Mouse (Mus musculus): ENCODE results near the gene Ankra2.

Ankra2 gene

GRCm38 (mm10) chr13:98262636-98263457 is at the start of gene Ankra2, which contains the start of gene Utp15:
Gene Ankra2, plus strand, starts transcription at chr13:98263074.
Gene Utp15, minus strand, starts transcription at chr13:98263041.
- DNase-seq (ENCODE audit: low read depth, low spot score), result peak; percentile 99

- DNase-seq (ENCODE audit: low read depth, low spot score), result peak; percentile 35
These were observed 40.0 kb upstream of the Ankra2 start for GRCm38 (mm10) chr13:98222848-98223247.

- DNase-seq (ENCODE audit: low read depth, low spot score), result no peak
These were observed 36.6 kb upstream of the Ankra2 start for GRCm38 (mm10) chr13:98226225-98226624.

GRCm38 (mm10) chr13:98230511-98230910 is 32.4 kb upstream of the Ankra2 start:
- DNase-seq (ENCODE audit: low read depth, low spot score), result no peak

- no peak for DNase-seq (ENCODE audit: low read depth, low spot score)
These were observed 27.4 kb upstream of the Ankra2 start for GRCm38 (mm10) chr13:98235451-98235850.

- peak; percentile 72 for DNase-seq (ENCODE audit: low read depth, low spot score)
These were observed 22.8 kb upstream of the Ankra2 start for GRCm38 (mm10) chr13:98239978-98240641.

GRCm38 (mm10) chr13:98241531-98242282 is 21.2 kb upstream of the Ankra2 start:
- DNase-seq (ENCODE audit: low read depth, low spot score), result no peak

GRCm38 (mm10) chr13:98244571-98245350 is 18.1 kb upstream of the Ankra2 start:
- no peak for DNase-seq (ENCODE audit: low read depth, low spot score)

- DNase-seq (ENCODE audit: low read depth, low spot score), result no peak
These were observed 17.5 kb upstream of the Ankra2 start for GRCm38 (mm10) chr13:98245386-98245785.

- no peak for DNase-seq (ENCODE audit: low read depth, low spot score)
These were observed 13.3 kb upstream of the Ankra2 start for GRCm38 (mm10) chr13:98249594-98249993.

- peak; percentile 75 for DNase-seq (ENCODE audit: low read depth, low spot score)
These were observed 8.0 kb upstream of the Ankra2 start for GRCm38 (mm10) chr13:98254921-98255320.

- DNase-seq (ENCODE audit: low read depth, low spot score), result no peak
These were observed 649 bp downstream of the Ankra2 start for GRCm38 (mm10) chr13:98263458-98263987.

GRCm38 (mm10) chr13:98264111-98264510 is 1.2 kb downstream of the Ankra2 start:
- no peak for DNase-seq (ENCODE audit: low read depth, low spot score)

- DNase-seq (ENCODE audit: low read depth, low spot score), result no peak
These were observed 11.1 kb downstream of the Ankra2 start for GRCm38 (mm10) chr13:98274023-98274422.

- no peak for DNase-seq (ENCODE audit: low read depth, low spot score)
These were observed 12.8 kb downstream of the Ankra2 start for GRCm38 (mm10) chr13:98275646-98276045.

GRCm38 (mm10) chr13:98276253-98276652 is 13.4 kb downstream of the Ankra2 start:
- no peak for DNase-seq (ENCODE audit: low read depth, low spot score)

- no peak for DNase-seq (ENCODE audit: low read depth, low spot score)
These were observed 14.6 kb downstream of the Ankra2 start for GRCm38 (mm10) chr13:98277501-98277900.

- DNase-seq (ENCODE audit: low read depth, low spot score), result no peak
These were observed 16.8 kb downstream of the Ankra2 start, which contains the start of gene Gm21976 for GRCm38 (mm10) chr13:98279686-98280085. Gene Gm21976, plus strand, starts transcription at chr13:98279887.

GRCm38 (mm10) chr13:98280990-98281650 is 18.2 kb downstream of the Ankra2 start:
- no peak for DNase-seq (ENCODE audit: low read depth, low spot score)

- DNase-seq (ENCODE audit: low read depth, low spot score), result no peak
These were observed 27.8 kb downstream of the Ankra2 start for GRCm38 (mm10) chr13:98290719-98291118.
